Mouse (Mus musculus) MEL (cell line): ENCODE measurements around the gene Cpsf4l. TPM values are rescaled to one million over a fixed set of nuclear protein-coding genes. Genes with fewer than 3 reads are reported as not detected.

Experiments used
- DNase-seq: peaks from one replicate; pipeline ENCODE4 v3.0.0; 2011; ENCODE audit warnings: low read depth, low spot score
- H3K27ac ChIP-seq: 2 replicates; pipeline ENCODE4 v1.5.1; 2012; ENCODE audit warnings: low read depth, mild to moderate bottlenecking, control low read depth, low read length, moderate library complexity; ENCODE audit not compliant: control insufficient read depth
- H3K27me3 ChIP-seq, 2 experiments: fragments of 150-350 bp in 1 of 2; sonication (generic) in 1 of 2; 2 replicates each; pipeline ENCODE4 v1.6.1; 2012; ENCODE audit warnings: low read length in 2 of 2, mild to moderate bottlenecking in 2 of 2, improper control_type of control experiment in 1 of 2, moderate library complexity in 1 of 2; ENCODE audit not compliant: insufficient read depth in 2 of 2, control insufficient read depth in 1 of 2
- H3K36me3 ChIP-seq, 2 experiments: 2 replicates each; pipeline ENCODE4 v1.6.1; 2012 to 2014; ENCODE audit warnings: low read length in 2 of 2, improper control_type of control experiment in 1 of 2, inconsistent platforms in 1 of 2, mild to moderate bottlenecking in 1 of 2; ENCODE audit not compliant: insufficient read depth in 2 of 2, control insufficient read depth in 1 of 2
- H3K4me1 ChIP-seq, 2 experiments: fragments of 150-350 bp in 1 of 2; sonication (generic) in 1 of 2; 2 replicates each; pipeline ENCODE4 v1.6.1; 2012; ENCODE audit warnings: low read length in 2 of 2, improper control_type of control experiment in 1 of 2, mild to moderate bottlenecking in 1 of 2; ENCODE audit not compliant: insufficient read depth in 2 of 2, control insufficient read depth in 1 of 2
- H3K4me3 ChIP-seq, 2 experiments: fragments of 150-350 bp in 1 of 2; sonication (generic) in 1 of 2; 2 replicates each; pipeline ENCODE4 v1.5.1; 2012; ENCODE audit warnings: low read depth in 2 of 2, low read length in 2 of 2, mild to moderate bottlenecking in 2 of 2, moderate library complexity in 2 of 2, control low read depth in 1 of 2, improper control_type of control experiment in 1 of 2; ENCODE audit not compliant: control insufficient read depth in 1 of 2, insufficient read depth in 1 of 2
- H3K79me2 ChIP-seq: 2 replicates; pipeline ENCODE4 v1.6.1; 2012; ENCODE audit warnings: mild to moderate bottlenecking, low read length, moderate library complexity; ENCODE audit not compliant: control insufficient read depth, poor library complexity, insufficient read depth
- H3K9ac ChIP-seq: 2 replicates; pipeline ENCODE4 v1.6.1; 2012; ENCODE audit warnings: low read depth, mild to moderate bottlenecking, control low read depth, low read length, moderate library complexity; ENCODE audit not compliant: control insufficient read depth, poor library complexity, severe bottlenecking
- H3K9me3 ChIP-seq: fragments of 150-350 bp; sonication (generic); replicated peaks from 2 replicates; pipeline ENCODE4 v1.6.1; 2012; ENCODE audit warnings: mild to moderate bottlenecking, low read length, improper control_type of control experiment, moderate library complexity; ENCODE audit not compliant: insufficient read depth
- ELF1 ChIP-seq: IDR thresholded peaks from 2 replicates; pipeline ENCODE4 v1.6.1; 2014; ENCODE audit warnings: low read depth, mild to moderate bottlenecking, inconsistent platforms, low read length, improper control_type of control experiment, moderate library complexity
- HCFC1 ChIP-seq: IDR thresholded peaks from 2 replicates; pipeline ENCODE4 v1.6.1; 2012; ENCODE audit warnings: low read depth, mild to moderate bottlenecking, inconsistent platforms, low read length, improper control_type of control experiment, moderate library complexity
- MAX ChIP-seq: IDR thresholded peaks from 2 replicates; pipeline ENCODE4 v1.6.1; 2011; ENCODE audit warnings: low read length, improper control_type of control experiment
- MAZ ChIP-seq: IDR thresholded peaks from 2 replicates; pipeline ENCODE4 v1.6.1; 2012; ENCODE audit warnings: low read depth, mild to moderate bottlenecking, inconsistent platforms, low read length, improper control_type of control experiment
- MEF2A ChIP-seq: IDR thresholded peaks from 2 replicates; pipeline ENCODE4 v1.6.1; 2014; ENCODE audit warnings: low read depth, mild to moderate bottlenecking, inconsistent platforms, low read length, improper control_type of control experiment; ENCODE audit not compliant: poor library complexity, insufficient replicate concordance, severe bottlenecking; ENCODE audit errors: extremely low read depth
- MYC ChIP-seq: IDR thresholded peaks from 2 replicates; pipeline ENCODE4 v1.6.1; 2011; ENCODE audit warnings: low read depth, mild to moderate bottlenecking, low read length, improper control_type of control experiment, moderate library complexity
- NRF1 ChIP-seq: IDR thresholded peaks from 2 replicates; pipeline ENCODE4 v1.6.1; 2014; ENCODE audit warnings: low read depth, mild to moderate bottlenecking, inconsistent platforms, low read length, improper control_type of control experiment, moderate library complexity; ENCODE audit not compliant: poor library complexity, insufficient read depth, severe bottlenecking
- RCOR1 ChIP-seq: IDR thresholded peaks from 2 replicates; pipeline ENCODE4 v1.6.1; 2012; ENCODE audit warnings: low read depth, mild to moderate bottlenecking, inconsistent platforms, low read length, improper control_type of control experiment
- TBP ChIP-seq: IDR thresholded peaks from 2 replicates; pipeline ENCODE4 v1.8.0; 2011; ENCODE audit warnings: low read depth, low read length, improper control_type of control experiment
- TCF12 ChIP-seq: IDR thresholded peaks from 2 replicates; pipeline ENCODE4 v1.6.1; 2014; ENCODE audit warnings: low read depth, mild to moderate bottlenecking, inconsistent platforms, low read length, improper control_type of control experiment, moderate library complexity
- USF2 ChIP-seq, 2 experiments: IDR thresholded peaks; 2 replicates each; pipeline ENCODE4 v1.6.1; 2011 to 2012; ENCODE audit warnings: improper control_type of control experiment in 2 of 2, low read length in 2 of 2, borderline replicate concordance in 1 of 2, inconsistent platforms in 1 of 2, low read depth in 1 of 2, mild to moderate bottlenecking in 1 of 2; ENCODE audit not compliant: insufficient read depth in 1 of 2
- ZMIZ1 ChIP-seq: IDR thresholded peaks from 2 replicates; pipeline ENCODE4 v1.6.1; 2012; ENCODE audit warnings: low read depth, mild to moderate bottlenecking, inconsistent platforms, low read length, improper control_type of control experiment, moderate library complexity
- polyA plus RNA-seq, 2 experiments: library from polyadenylated mRNA; stranded (reverse) in 1 of 2; unstranded in 1 of 2; fragments of >175 nt in 1 of 2; fragments of >200 nt in 1 of 2; gene quantifications; 2 replicates each; pipeline versions ENCODE4 v1.2.1 to v1.2.4; 2012; ENCODE audit warnings: low replicate concordance in 2 of 2, low read depth in 1 of 2; ENCODE audit not compliant: insufficient read length in 2 of 2, insufficient read depth in 1 of 2, missing spikeins in 1 of 2
- total RNA-seq: library from RNA; depleted of rRNA; stranded (reverse); fragments of 300-350 nt; gene quantifications from 2 replicates; pipeline ENCODE4 v1.2.3, GENCODE M21; 2012

The Cpsf4l gene
- total and polyA plus RNA-seq, 3 experiments = 0.70 TPM; not detected in 2

DNA sequence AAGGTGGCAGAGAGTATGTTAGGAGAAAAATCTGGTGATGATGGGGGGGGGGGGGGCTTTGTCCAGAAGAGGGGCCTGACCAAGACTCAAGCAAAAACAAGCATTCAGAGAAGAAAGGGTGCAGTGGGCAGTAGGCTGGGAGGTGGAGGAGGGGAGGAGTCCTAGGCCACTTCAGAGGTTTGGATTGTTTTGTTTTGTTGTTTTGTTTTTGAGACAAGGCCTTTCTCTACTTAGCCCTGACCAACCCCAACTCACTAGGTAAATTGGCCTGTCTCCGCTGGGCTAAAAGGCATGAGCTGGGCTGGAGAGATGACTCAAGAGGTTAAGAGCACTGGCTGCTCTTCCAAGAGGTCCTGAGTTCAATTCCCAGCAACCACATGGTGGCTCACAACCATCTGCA lies 1.2 kb upstream of the Cpsf4l start:
- Histone ChIP-seq H3K79me2 (no peaks in the 10 kb centered on the region), H3K27ac (no peak overlapping the region), H3K27me3 (no peaks in the 10 kb centered on the region), H3K4me3 (no peak overlapping the region), H3K36me3 (no peaks in the 10 kb centered on the region), H3K9me3 (no peaks in the 10 kb centered on the region), H3K9ac (no peak overlapping the region), H3K4me1 (no peaks in the 10 kb centered on the region)
- DNase-seq = no peak
- TF ChIP-seq HCFC1 = no peak
- no peak for TF ChIP-seq MYC

DNA sequence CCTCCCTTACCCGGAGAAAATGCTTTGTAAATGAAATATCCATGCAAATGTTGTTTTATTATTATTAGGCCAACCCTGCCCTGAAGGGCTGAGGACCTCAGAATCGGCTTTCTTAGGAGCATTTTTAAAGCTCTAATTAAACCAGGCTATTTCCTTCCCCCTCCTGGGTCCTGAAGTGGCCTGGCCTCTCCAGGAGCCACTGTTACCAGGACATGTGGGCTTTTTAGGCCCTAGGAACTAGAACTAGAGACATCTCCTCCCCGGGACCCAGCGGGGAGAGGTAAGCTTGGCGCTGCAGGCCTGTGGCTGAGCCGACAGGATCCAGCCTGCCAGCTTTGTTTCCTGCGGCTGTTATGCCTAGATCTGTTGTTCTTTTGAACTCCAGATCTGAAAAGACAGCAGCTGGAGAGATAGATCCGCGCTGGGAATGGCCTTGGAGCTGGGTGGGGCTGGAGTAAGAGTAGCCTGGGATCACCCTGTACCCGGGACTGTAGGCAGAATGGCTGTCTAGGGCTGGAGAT lies 500 bp upstream of the Cpsf4l start:
- Histone ChIP-seq H3K27ac (no peak overlapping the region), H3K4me1 (no peaks in the 10 kb centered on the region), H3K9ac (no peak overlapping the region), H3K4me3 (no peak overlapping the region), H3K36me3 (no peaks in the 10 kb centered on the region), H3K79me2 (no peaks in the 10 kb centered on the region), H3K9me3 (no peaks in the 10 kb centered on the region), H3K27me3 (no peaks in the 10 kb centered on the region)
- TF ChIP-seq ZMIZ1 (no peak), ELF1 (no peak), USF2 (IDR thresholded peaks at IDR 0.05; ENCODE audit: borderline replicate concordance in 1 of 2, insufficient read depth in 1 of 2, low read depth in 1 of 2, low read length in 2 of 2) (no peak), HCFC1 (no peak), MAX (no peak)
- DNase-seq = no peak

DNA sequence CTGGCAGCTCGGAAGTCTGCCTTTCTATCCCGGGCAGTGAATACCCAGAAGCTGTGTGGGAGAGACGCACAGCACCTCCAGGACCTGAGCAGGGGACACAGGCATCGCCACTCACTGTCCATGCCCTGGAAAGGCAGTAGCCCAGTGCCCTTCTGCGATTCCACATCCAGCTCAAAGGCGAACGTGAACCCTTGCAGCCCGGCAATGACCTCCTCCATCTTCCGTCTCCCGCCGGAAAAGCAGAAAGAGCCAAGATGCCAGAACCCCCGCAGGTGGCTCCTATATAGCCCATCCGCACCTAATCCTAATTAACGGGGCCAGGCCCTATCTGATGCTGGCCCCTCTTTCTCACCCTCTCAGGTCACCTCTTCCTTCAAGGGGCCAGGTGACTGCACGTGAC lies 545 bp downstream of the Cpsf4l start:
- no peak overlapping the region for H3K27ac ChIP-seq
- TF ChIP-seq TCF12 (no peak), NRF1 (no peak), RCOR1 (no peak), MEF2A (no peak), MAZ (no peak), TBP (no peak)
- TF ChIP-seq, all 39 proteins: peak for 0
- Histone ChIP-seq H3K79me2 (no peaks in the 10 kb centered on the region), H3K9ac (no peak overlapping the region), H3K4me1 (no peaks in the 10 kb centered on the region), H3K27me3 (no peaks in the 10 kb centered on the region), H3K9me3 (no peaks in the 10 kb centered on the region), H3K4me3 (no peak overlapping the region), H3K36me3 (no peaks in the 10 kb centered on the region)
- no peak for DNase-seq
